8 mouse cellular contexts compared by ENCODE assay signal in the genomic region with DNA sequence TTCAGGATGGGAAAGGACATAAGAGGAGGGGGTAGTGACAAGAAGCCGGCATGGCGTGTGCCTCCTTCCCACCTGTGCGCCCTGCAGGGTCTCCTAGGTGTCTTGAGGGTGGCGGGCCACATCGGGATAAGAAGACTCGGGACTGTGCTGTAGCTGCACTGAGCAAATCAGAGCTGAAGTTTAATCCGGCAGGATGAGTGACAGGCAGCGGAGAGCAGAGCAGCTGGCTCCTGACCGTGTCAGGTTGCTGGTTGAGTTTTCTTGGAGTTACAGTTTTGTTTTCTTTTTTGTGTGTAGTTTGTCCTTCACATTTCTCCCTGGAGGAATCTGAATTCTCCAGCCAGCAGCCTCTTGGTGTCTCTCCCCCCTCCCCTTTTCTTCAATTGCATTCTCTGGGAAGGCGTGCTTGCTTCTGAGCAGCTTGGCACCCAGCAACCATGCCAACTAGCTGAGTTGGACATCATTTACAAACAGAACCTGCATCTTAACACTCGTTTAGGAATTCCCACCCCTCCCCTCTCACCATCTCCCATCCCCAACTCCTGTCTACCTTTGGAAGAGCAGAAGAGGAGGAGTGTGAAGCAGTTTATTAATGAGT. TPM values are rescaled to one million over a fixed set of nuclear protein-coding genes. Genes with fewer than 3 reads are reported as not detected.
DNase-seq lines count a peak whose midpoint lies in the region; ATAC-seq and TF ChIP-seq lines count a peak whose summit lies in the region.

No protein-coding gene starts in this region.

- peak overlapping the region; percentile 100 for H3K27ac ChIP-seq in heart, embryonic 13.5 days (replicated peaks)
- no peak overlapping the region for H3K27ac ChIP-seq in ES-Bruce4 (ENCODE audit: insufficient read depth, low read length)
- peak overlapping the region; percentile 99 for H3K27ac ChIP-seq in forebrain, embryonic 10.5 days
- peak overlapping the region; percentile 87 for H3K27ac ChIP-seq in liver, embryonic 13.5 days

- no peaks in the 10 kb centered on the region for H3K9me3 ChIP-seq in heart, embryonic 13.5 days
- H3K9me3 ChIP-seq in ES-Bruce4 (replicated peaks; ENCODE audit: control insufficient read depth, insufficient read depth, low read length, poor library complexity, severe bottlenecking) = no peaks in the 10 kb centered on the region
- no peaks in the 10 kb centered on the region for H3K9me3 ChIP-seq in forebrain, embryonic 10.5 days
- no peaks in the 10 kb centered on the region for H3K9me3 ChIP-seq in liver, embryonic 13.5 days (replicated peaks)

- no peak for TF ChIP-seq CTCF in ES-Bruce4 (IDR thresholded peaks at IDR 0.05; ENCODE audit: low read depth, low read length)

- H3K27me3 ChIP-seq in heart, embryonic 13.5 days (replicated peaks) = no peaks in the 10 kb centered on the region
- no peaks in the 10 kb centered on the region for H3K27me3 ChIP-seq in ES-Bruce4 (ENCODE audit: control insufficient read depth, insufficient read depth, low read length, poor library complexity, severe bottlenecking)
- H3K27me3 ChIP-seq in forebrain, embryonic 10.5 days (ENCODE audit: poor library complexity, severe bottlenecking) = no peaks in the 10 kb centered on the region
- peaks cover 6% of the 10 kb centered on the region for H3K27me3 ChIP-seq in liver, embryonic 13.5 days

- H3K36me3 ChIP-seq in heart, embryonic 13.5 days = no peaks in the 10 kb centered on the region
- H3K36me3 ChIP-seq in ES-Bruce4 (ENCODE audit: control insufficient read depth, insufficient read depth, low read length, poor library complexity, severe bottlenecking) = no peaks in the 10 kb centered on the region
- H3K36me3 ChIP-seq in forebrain, embryonic 10.5 days (replicated peaks) = peaks cover 30% of the 10 kb centered on the region
- H3K36me3 ChIP-seq in liver, embryonic 13.5 days = 0 out of 2 replicates have a peak, but pooled peaks cover 8% of the 10 kb centered on the region

- 8% methylated on average over 11 of the region's 11 CpGs for WGBS in heart, embryonic 13.5 days
- 6% methylated on average over 11 of the region's 11 CpGs for WGBS in forebrain, embryonic 10.5 days
- WGBS in liver, embryonic 13.5 days (ENCODE audit: insufficient replicate concordance) = 49% methylated on average over 11 of the region's 11 CpGs

- no peak for DNase-seq in heart, postnatal 36 days
- DNase-seq in forebrain, embryonic 10.5 days (ENCODE audit: extremely low spot score, low spot score) = no peak
- no peak for DNase-seq in liver, embryonic 13.5 days
- no peak for DNase-seq in adrenal gland, postnatal 10 days
- DNase-seq in ovary, adult 18-20 months (ENCODE audit: low spot score) = no peak
- DNase-seq in adrenal gland, adult 8-10 months = no peak

- intact Hi-C loops in heart, postnatal 36 days (cut with DNase I) = no loop called here

- ATAC-seq in heart, embryonic 13.5 days (ENCODE audit: extremely low read depth, insufficient number of reproducible peaks, low FRiP score, low TSS enrichment) = no peak
- ATAC-seq in liver, embryonic 13.5 days (ENCODE audit: low read depth) = no peak

- peak overlapping the region; percentile 100 for H3K9ac ChIP-seq in heart, embryonic 13.5 days
- peak overlapping the region; percentile 96; the same call in 1 of the 2 replicates for H3K9ac ChIP-seq in ES-Bruce4 (ENCODE audit: low read depth, poor library complexity, severe bottlenecking)
- H3K9ac ChIP-seq in liver, embryonic 13.5 days = peak overlapping the region; percentile 91

- peak overlapping the region; percentile 86 for H3K4me2 ChIP-seq in heart, embryonic 13.5 days
- peak overlapping the region; percentile 86 for H3K4me2 ChIP-seq in liver, embryonic 13.5 days

- TF ChIP-seq EP300 in ES-Bruce4 (IDR thresholded peaks at IDR 0.05; ENCODE audit: insufficient read depth, low read depth, low read length) = no peak

- TF ChIP-seq POLR2A in ES-Bruce4 (IDR thresholded peaks at IDR 0.05; ENCODE audit: insufficient read depth, low read length) = no peak

- peak overlapping the region; percentile 97 for H3K4me3 ChIP-seq in heart, embryonic 13.5 days
- peak overlapping the region; percentile 98 for H3K4me3 ChIP-seq in ES-Bruce4 (ENCODE audit: low read depth, low read length)
- peak overlapping the region; percentile 99 for H3K4me3 ChIP-seq in forebrain, embryonic 10.5 days
- peak overlapping the region; percentile 92 for H3K4me3 ChIP-seq in liver, embryonic 13.5 days (replicated peaks)

- peaks cover 68% of the 10 kb centered on the region for H3K4me1 ChIP-seq in heart, embryonic 13.5 days
- H3K4me1 ChIP-seq in ES-Bruce4 (ENCODE audit: control insufficient read depth, insufficient read depth, low read length) = peaks cover 16% of the 10 kb centered on the region
- peaks cover 80% of the 10 kb centered on the region for H3K4me1 ChIP-seq in forebrain, embryonic 10.5 days
- H3K4me1 ChIP-seq in liver, embryonic 13.5 days (replicated peaks) = peaks cover 74% of the 10 kb centered on the region

RNA-seq across cellular contexts. Expression of a gene that starts 2.5 kb away (rescaled TPM):
- 37.1 and 39.6 TPM in 2 replicates for polyA plus RNA-seq in heart, embryonic 13.5 days (2015; fragmentation: Nextera tagmentation; extraction: Ambion mirVana)
- 100 to 1,000 TPM; 131 to 136 TPM for total RNA-seq in heart, postnatal 36 days (2021)
- polyA plus RNA-seq in ES-Bruce4 (2011; ENCODE audit: insufficient read depth, insufficient read length, low read depth, missing spikeins) = 60.9 and 62.0 TPM in 2 replicates
- polyA plus RNA-seq in forebrain, embryonic 10.5 days (2016; fragmentation: Nextera tagmentation; extraction: Ambion mirVana) = 42.3 and 42.5 TPM in 2 replicates
- polyA plus RNA-seq in liver, embryonic 13.5 days (2015; fragmentation: Nextera tagmentation; extraction: Ambion mirVana) = 9.9 and 10.8 TPM in 2 replicates
- total RNA-seq in adrenal gland, postnatal 10 days (2021) = 100 to 1,000 TPM; 137 to 168 TPM
- 100 to 1,000 TPM; 140 to 170 (median 157) TPM for total RNA-seq in adrenal gland, adult 8-10 months (2022)

RNA-seq across cellular contexts. Expression of a gene that starts 19.5 kb away (rescaled TPM):
- polyA plus RNA-seq in heart, embryonic 13.5 days (2015; fragmentation: Nextera tagmentation; extraction: Ambion mirVana) = 0.17 and 0.21 TPM in 2 replicates
- under 1 TPM; 0.35 to 0.80 TPM for total RNA-seq in heart, postnatal 36 days (2021)
- polyA plus RNA-seq in ES-Bruce4 (2011; ENCODE audit: insufficient read depth, insufficient read length, low read depth, missing spikeins) = 0.19 and 0.78 TPM in 2 replicates
- polyA plus RNA-seq in forebrain, embryonic 10.5 days (2016; fragmentation: Nextera tagmentation; extraction: Ambion mirVana) = 0.06 and 0.10 TPM in 2 replicates
- 0.08 and 0.12 TPM in 2 replicates for polyA plus RNA-seq in liver, embryonic 13.5 days (2015; fragmentation: Nextera tagmentation; extraction: Ambion mirVana)
- total RNA-seq in adrenal gland, postnatal 10 days (2021) = 1 to 10 TPM in 1 of 2 experiments, under 1 TPM in 1; 0.72 to 2.1 TPM
- 1 to 10 TPM; 1.6 to 2.4 (median 2.0) TPM for total RNA-seq in adrenal gland, adult 8-10 months (2022)

RNA-seq across cellular contexts. Expression of a gene that starts 49.6 kb away (rescaled TPM):
- polyA plus RNA-seq in heart, embryonic 13.5 days (2015; fragmentation: Nextera tagmentation; extraction: Ambion mirVana) = 86.6 and 92.5 TPM in 2 replicates
- total RNA-seq in heart, postnatal 36 days (2021) = 10 to 100 TPM; 56.1 to 62.2 TPM
- polyA plus RNA-seq in ES-Bruce4 (2011; ENCODE audit: insufficient read depth, insufficient read length, low read depth, missing spikeins) = 40.6 and 47.9 TPM in 2 replicates
- 110 and 117 TPM in 2 replicates for polyA plus RNA-seq in forebrain, embryonic 10.5 days (2016; fragmentation: Nextera tagmentation; extraction: Ambion mirVana)
- polyA plus RNA-seq in liver, embryonic 13.5 days (2015; fragmentation: Nextera tagmentation; extraction: Ambion mirVana) = 65.7 and 75.6 TPM in 2 replicates
- total RNA-seq in adrenal gland, postnatal 10 days (2021) = 10 to 100 TPM; 74.9 to 76.1 TPM
- total RNA-seq in adrenal gland, adult 8-10 months (2022) = 10 to 100 TPM; 67.1 to 71.5 (median 68.1) TPM
